Mouse (Mus musculus) adrenal gland, adult 10 weeks (tissue): Measurements from ENCODE around the gene Samd7. TPM values are rescaled to one million over a fixed set of nuclear protein-coding genes. Genes with fewer than 3 reads are reported as not detected.

Experiments used
- polyA plus RNA-seq: library from polyadenylated mRNA; stranded (reverse); fragments of 350-450 nt; fragmentation: Illumina TruSeq; extraction: RNeasy Lipid Tissue Mini Kit (QIAGEN cat#74804); gene quantifications from one replicate; pipeline ENCODE4 v1.2.3, GENCODE M21; 2014; ENCODE audit warnings: low read depth, low replicate concordance

The Samd7 gene
- not detected for polyA plus RNA-seq

DNA sequence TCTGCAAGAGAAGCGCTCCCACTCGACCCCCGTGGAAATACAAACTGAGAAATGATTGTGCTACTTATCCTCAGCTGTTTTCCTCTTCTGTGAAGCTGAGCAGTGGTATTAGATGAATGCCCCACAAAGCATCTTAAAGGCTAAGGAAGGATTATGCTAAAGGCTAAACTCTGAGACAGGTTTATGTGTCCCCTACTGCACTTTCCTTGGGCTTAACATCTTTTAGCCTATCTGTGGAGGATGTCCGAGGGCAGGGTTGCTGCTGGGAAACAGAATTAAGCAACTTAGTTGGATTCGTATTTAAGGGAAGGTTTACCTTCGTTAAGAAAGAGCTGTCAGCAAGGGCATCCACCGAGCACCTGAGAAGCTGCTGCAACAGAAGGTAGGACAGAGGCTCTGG is at the start of gene Samd7:
Gene Samd7 (plus strand): TSS at position 288 of the 400 bp plus-strand sequence.

DNA sequence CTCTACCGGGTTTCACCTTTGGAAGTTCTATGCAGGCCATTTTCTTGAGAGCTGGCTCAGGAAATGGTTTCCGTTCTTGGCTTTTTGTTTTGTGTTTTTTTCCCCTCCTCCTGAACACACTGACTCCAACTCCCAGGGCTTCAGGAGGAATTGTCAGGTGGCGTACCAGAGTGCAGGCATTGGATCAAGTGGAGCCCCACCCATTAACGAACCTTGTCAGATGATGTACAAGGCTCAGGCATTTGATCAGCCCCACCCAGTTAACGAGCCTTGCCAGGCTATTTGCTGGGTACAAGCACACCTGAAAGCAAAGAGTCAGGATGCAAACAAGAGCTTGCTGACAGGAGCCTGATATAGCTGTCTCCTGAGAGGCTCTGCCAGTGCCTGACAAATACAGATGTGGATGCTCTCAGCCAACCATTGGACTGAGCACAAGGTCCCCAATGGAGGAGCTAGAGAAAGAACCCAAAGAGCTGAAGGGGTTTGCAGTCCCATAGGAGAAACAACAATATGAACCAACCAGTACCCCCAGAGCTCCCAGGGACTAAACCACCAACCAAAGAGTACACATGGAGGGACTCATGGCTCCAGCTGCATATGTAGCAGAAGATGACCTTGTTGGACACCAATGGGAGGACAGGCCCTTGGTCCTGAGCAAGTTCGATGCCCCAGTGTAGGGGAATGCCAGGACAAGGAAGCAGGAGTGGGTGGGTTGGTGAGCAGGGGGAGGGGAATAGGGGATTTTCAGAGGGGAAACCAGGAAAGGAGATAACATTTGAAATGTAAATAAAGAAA is 46.2 kb upstream of the Samd7 start, which contains the start of gene Lrrc31:
Gene Lrrc31 (minus strand): TSS at position 133 of the 795 bp plus-strand sequence.

DNA sequence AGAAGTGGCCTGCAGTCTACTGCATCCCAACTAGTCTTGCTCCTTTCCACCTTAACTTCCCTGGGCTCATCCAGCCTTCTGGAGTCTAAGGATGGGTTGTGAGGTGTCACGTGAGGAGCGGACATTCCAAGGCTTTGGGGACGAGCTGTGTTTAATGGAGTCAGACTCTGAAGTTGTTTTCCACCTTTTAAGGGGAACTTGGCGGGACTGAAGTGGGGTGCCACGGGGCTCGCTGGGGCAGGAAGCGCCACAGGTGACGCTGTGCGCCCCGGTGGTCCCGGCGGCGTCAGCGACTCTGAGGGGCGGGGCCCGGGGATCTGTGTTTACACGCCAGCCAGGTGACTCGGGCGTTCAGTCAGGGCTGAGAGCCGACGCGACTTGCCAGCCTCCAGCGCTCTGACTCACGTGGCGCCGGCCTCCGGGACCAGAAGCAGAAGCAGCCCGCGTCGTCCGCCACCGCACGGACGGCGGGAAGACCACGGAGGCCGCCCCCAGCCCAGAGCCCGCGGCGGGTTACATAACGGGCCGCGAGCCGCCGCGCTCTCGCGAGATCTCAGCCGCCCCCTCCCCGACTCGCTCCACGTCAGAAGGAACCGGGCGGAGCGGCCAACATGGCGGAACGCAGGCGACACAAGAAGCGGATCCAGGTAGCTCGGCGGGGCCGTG is 46.8 kb downstream of the Samd7 start, which contains the start of gene Sec62:
Gene Sec62 (plus strand): TSS at position 139 of the 666 bp plus-strand sequence.

Other genes with a start within 250 kb of the Samd7 start
- 4.0 TPM for gene Mecom, start 198.3 kb upstream of the Samd7 start, polyA plus RNA-seq
- gene Actrt3, start 146.4 kb upstream of the Samd7 start, polyA plus RNA-seq = not detected
- 37.4 TPM for gene Mynn, start 144.2 kb upstream of the Samd7 start, polyA plus RNA-seq
- gene Lrriq4, start 101.8 kb upstream of the Samd7 start, polyA plus RNA-seq = not detected
- gene Lrrc34, start 98.4 kb upstream of the Samd7 start, polyA plus RNA-seq = not detected
- not detected for gene Lrrc31, start 46.5 kb upstream of the Samd7 start, polyA plus RNA-seq
- gene Sec62, start 46.6 kb downstream of the Samd7 start, polyA plus RNA-seq = 340 TPM
- 2.1 TPM for gene Gpr160, start 109.7 kb downstream of the Samd7 start, polyA plus RNA-seq
- 57.4 TPM for gene Phc3, start 223.1 kb downstream of the Samd7 start, polyA plus RNA-seq
- 82.9 TPM for gene Prkci, start 249.5 kb downstream of the Samd7 start, polyA plus RNA-seq